Mouse (Mus musculus) 3134 (cell line): ENCODE measurements at regions not wholly inside any gene's neighbourhood (a gene's known extent, or its start where the extent isn't known, plus 50 kb on each side); places are given as distances from the start of the nearest gene placed in this dataset.
A peak's percentile ranks its signal among the peaks of the same experiment; 100 is the strongest.

Experiments
- DNase-seq: peaks from one replicate; pipeline ENCODE4 v3.0.0-alpha.2; 2011; ENCODE audit warnings: low spot score; ENCODE audit not compliant: insufficient read length; ENCODE audit errors: extremely low read depth

GRCm38 (mm10) chr5:67155582-67155981, 56.5 kb upstream of the Phox2b start:
- peak; percentile 25 for DNase-seq

DNA sequence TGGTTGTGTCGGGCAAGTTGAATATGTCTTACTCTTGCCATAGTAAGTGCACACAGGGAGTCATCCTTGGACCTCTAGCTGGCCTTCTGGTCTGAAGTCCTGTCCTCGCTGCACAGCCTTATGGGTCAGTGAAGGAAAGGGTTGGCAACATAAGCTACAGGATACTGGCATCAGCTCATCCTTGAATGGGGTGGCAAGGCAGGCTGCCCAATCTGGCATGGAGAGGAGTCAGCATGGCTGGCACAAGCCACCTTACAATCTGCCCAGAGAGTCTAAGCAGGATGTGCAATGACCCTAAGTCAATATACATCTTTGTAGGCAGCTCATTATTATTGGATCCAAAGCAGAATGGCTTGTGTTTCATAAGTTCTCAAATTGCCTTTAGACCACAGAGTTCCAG, 57.8 kb upstream of the Phox2b start:
- DNase-seq: no peak

GRCm38 (mm10) chr5:67176827-67177226, 77.7 kb upstream of the Phox2b start:
- no peak for DNase-seq

DNA sequence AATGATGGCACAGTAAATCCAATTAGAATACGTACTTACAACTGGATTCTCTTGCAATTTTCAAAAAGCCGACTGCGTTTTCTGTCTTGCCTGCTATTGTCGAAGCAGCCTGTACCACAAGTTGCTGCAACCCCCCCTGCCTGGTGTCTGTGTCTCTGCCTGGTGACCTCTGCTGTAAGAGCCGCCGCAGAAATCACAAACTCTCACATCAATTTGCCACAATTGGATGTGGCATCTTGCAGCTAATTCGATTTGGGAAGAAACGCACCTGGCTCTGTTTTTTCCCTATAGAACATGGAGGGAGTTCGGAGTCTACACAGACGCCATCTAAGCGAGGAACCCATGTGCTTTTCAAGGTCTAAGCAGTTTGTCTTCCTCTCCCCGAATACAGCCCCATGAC, 80.1 kb upstream of the Phox2b start:
- no peak for DNase-seq

- DNase-seq: peak; percentile 11
Measured at GRCm38 (mm10) chr5:67189376-67189901, 70.9 kb upstream of the Tmem33 start.

GRCm38 (mm10) chr5:67194065-67194464, 66.3 kb upstream of the Tmem33 start:
- no peak for DNase-seq

- DNase-seq: no peak
Measured at GRCm38 (mm10) chr5:67205083-67205738, 55.2 kb upstream of the Tmem33 start.
